Mouse (Mus musculus): ENCODE data around the gene Dsp.

The Dsp gene

DNA sequence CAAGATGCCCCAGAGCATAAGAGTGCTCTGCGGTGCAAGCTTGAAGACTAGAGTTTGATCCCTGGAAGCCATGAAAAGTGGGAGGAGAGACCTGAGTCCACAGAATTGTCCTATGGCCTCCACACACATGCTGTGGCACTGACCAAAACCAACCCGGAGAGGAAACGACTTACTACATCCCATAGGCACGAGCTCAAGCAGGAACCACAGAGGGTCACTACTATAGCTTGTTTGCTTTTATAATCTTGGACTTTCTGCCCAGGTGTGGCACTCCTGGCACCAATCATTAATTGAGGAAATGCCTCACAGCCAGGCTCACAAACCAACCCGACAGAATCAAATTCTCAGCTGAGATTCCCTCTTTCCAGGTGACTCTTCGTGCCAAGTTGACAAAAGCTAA, 50.3 kb downstream of the Dsp start:
- DNase-seq: no peak

- peak; percentile 7 for DNase-seq
Measured at GRCm38 (mm10) chr13:38204171-38204570, 53.1 kb downstream of the Dsp start.

DNA sequence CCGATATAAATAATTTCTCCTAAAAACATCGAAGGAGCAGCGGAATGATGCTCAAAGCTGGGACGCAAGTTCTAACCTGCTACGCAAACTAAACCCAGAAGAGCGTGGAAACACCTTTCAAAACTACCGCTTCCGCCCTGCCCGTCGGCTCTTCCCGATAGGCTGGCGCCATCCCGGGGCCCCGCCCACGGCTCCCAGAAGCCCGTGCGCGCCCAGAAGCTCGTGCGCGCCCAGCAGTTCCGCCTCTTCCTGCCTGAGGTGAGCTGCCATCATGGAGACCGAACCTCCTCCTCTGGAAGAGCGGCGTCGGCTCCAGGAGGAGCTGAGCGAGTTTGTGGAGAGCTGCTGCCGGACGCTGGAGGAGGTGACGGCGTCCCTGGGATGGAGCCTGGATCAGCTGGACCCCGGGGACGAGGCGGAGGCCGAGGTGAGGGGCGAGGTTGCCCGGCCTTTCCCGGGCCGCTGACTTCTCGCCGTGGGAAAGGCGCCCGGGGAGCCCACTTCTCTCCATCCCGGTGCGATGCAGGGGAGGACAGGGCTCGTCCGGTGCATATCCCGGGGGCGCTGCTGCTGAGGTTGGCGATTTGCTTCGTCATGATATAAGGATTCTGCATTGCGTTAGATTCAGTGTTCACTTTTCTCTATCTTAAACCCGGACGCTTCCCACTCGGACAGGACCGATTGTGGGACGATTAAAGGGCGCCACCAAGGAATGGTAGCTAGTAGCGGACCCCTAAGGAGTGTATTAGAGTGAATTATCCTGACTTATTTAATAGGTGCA, 53.8 kb downstream of the Dsp start, which contains the start of gene Snrnp48:
Snrnp48 (plus strand) TSS at position 237 of the 781 bp plus-strand sequence.
- peak; percentile 96 for DNase-seq

- DNase-seq: no peak
Measured at GRCm38 (mm10) chr13:38211122-38211521, 60.0 kb downstream of the Dsp start.

DNA sequence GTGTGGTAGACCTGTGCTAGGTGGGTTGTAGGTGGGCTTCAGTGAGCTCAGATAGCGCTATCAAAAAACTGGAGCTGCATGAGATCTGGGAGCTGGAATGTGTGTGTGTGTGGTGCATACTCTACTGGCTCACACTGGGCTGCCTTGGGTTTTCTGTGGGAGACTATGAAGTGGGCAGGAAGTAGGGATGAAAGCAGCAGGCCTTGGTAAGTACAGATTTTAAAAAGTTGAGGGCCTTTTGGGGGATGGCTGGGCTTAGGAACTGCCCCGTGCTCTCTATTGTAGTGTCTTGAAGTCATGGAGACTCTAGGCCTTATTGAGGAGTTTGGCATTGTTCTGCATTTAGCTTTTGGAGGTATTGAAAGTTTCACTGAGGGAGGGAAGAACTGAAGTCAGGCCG, 67.6 kb downstream of the Dsp start:
- no peak for DNase-seq

- no peak for DNase-seq
Measured at GRCm38 (mm10) chr13:38220331-38220730, 69.2 kb downstream of the Dsp start.

GRCm38 (mm10) chr13:38230177-38230821, 79.2 kb downstream of the Dsp start:
- DNase-seq: no peak

GRCm38 (mm10) chr13:38232411-38232810, 81.3 kb downstream of the Dsp start:
- no peak for DNase-seq

DNA sequence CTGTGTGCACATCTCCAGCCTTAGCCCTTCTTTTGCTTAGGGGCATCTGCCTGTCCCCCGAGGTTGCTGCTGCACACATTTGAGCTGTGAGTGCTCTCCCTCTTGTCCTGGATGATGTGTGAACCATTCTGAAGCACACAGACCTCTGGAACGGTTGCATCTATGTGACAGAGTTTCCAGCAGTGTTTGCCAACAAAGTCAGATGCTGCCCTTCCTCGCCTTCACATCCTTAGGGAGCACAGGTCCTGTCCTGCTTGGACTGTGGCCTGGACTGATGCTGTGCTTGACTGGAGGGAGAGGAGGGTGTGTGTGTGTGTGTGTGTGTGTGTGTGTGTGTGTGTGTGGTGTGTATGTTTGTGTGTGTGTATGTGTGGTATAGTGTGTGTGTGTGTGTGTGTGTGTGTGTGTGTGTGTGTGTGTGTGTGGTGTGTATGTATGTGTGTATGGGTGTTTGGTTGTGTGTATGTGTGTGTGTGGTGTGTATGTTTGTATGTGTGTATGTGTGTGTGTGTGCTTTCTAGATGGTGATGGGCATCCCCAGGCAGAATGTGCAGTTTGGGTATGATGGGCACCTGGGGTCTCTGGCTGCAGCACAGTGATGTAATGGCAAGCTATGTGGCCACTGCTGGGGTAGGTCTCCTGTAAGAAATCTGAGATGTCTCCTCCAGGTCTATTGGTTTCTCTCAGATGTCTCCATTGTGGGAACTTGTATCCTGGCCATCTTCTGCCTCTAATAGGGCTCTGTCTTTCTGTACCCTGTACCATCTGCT, 81.9 kb downstream of the Dsp start:
- DNase-seq: no peak

DNA sequence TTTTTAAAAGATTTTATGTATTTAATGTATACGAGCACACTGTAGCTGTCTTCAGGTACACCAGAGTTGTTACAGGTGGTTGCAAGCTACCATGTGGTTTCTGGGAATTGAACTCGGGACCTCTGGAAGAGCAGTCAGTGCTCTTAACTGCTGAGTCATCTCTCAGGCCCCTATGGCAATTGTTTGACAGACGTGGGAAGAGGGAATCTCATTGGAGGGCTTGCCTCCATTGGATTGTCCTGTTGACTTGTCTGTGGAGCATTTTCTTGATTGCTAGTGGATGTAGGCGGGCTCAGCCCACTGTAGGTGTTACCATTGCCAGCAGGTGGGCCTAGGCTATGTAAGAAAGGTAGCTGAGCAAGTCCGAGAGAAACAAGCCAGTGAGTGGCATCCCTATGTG, 83.6 kb downstream of the Dsp start:
- DNase-seq: no peak

DNA sequence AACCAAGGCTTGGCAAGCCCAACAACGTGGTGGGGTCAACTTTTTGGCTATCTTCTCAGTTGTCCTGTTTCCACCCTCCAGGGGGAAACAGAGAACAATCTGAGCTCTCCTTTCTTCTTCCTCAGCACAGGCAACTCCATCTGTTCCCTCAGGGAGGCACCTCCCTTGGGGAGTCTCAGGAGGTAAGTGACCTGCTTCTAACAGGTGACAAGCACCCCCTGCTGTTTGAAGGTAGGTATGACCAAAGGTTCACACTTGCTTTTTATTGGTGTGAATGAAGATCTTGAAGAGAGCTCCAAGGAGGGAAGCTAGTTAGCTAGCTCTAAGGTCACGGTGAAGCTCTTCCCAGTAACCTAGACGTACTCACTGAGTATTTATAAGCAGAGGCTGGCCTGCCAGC, 84.3 kb downstream of the Dsp start:
- peak; percentile 18 for DNase-seq

GRCm38 (mm10) chr13:38248151-38248550, 97.1 kb downstream of the Dsp start:
- DNase-seq: no peak

All from embryo, embryonic 11 days (tissue).